Mouse (Mus musculus): Measurements from ENCODE around the gene Ptprcap. TPM values are rescaled to one million over a fixed set of nuclear protein-coding genes. Genes with fewer than 3 reads are reported as not detected.

The Ptprcap gene
- polyA plus RNA-seq, 1 experiment, result 169 TPM

- TF ChIP-seq POLR2A (IDR thresholded peaks at IDR 0.05; ENCODE audit: low read depth, low read length) (no peak), CTCF (IDR thresholded peaks at IDR 0.05; ENCODE audit: extremely low read depth, insufficient read length, insufficient replicate concordance, low read depth, low read length) (no peak)
- H3K4me1 ChIP-seq (ENCODE audit: control insufficient read depth, insufficient read depth, insufficient read length, low read length), result peaks cover 5% of the 10 kb centered on the region
- 73% methylated on average over 16 of the region's 16 CpGs for WGBS
- H3K4me3 ChIP-seq (ENCODE audit: low read depth, low read length), result no peak overlapping the region
- H3K36me3 ChIP-seq (ENCODE audit: control insufficient read depth, insufficient read depth, low read length), result peaks cover under 1% of the 10 kb centered on the region
- peak overlapping the region; percentile 1; the same call in 1 of the 2 replicates for H3K27ac ChIP-seq (ENCODE audit: insufficient read depth, low read depth, low read length)
- no peaks in the 10 kb centered on the region for H3K27me3 ChIP-seq (ENCODE audit: control insufficient read depth, insufficient read depth, low read length)
Measured at GRCm38 (mm10) chr19:4144550-4145498, 8.6 kb upstream of the Ptprcap start.

- Histone ChIP-seq H3K4me3 (ENCODE audit: low read depth, low read length) (no peak overlapping the region), H3K27ac (ENCODE audit: insufficient read depth, low read depth, low read length) (no peak overlapping the region), H3K36me3 (ENCODE audit: control insufficient read depth, insufficient read depth, low read length) (peaks cover 12% of the 10 kb centered on the region), H3K4me1 (ENCODE audit: control insufficient read depth, insufficient read depth, insufficient read length, low read length) (peaks cover 12% of the 10 kb centered on the region), H3K27me3 (ENCODE audit: control insufficient read depth, insufficient read depth, low read length) (no peaks in the 10 kb centered on the region)
- TF ChIP-seq POLR2A (IDR thresholded peaks at IDR 0.05; ENCODE audit: low read depth, low read length) (no peak), CTCF (IDR thresholded peaks at IDR 0.05; ENCODE audit: extremely low read depth, insufficient read length, insufficient replicate concordance, low read depth, low read length) (no peak)
- 94% methylated on average over 5 of the region's 5 CpGs for WGBS
Measured at GRCm38 (mm10) chr19:4145936-4146335, 7.5 kb upstream of the Ptprcap start.

GRCm38 (mm10) chr19:4146366-4147021 is 6.9 kb upstream of the Ptprcap start:
- peak overlapping the region; percentile 2; the same call in 1 of the 2 replicates for H3K27ac ChIP-seq (ENCODE audit: insufficient read depth, low read depth, low read length)
- no peaks in the 10 kb centered on the region for H3K27me3 ChIP-seq (ENCODE audit: control insufficient read depth, insufficient read depth, low read length)
- H3K36me3 ChIP-seq (ENCODE audit: control insufficient read depth, insufficient read depth, low read length), result peaks cover 18% of the 10 kb centered on the region
- 86% methylated on average over 12 of the region's 12 CpGs for WGBS
- no peak overlapping the region for H3K4me3 ChIP-seq (ENCODE audit: low read depth, low read length)
- no peak for TF ChIP-seq POLR2A (IDR thresholded peaks at IDR 0.05; ENCODE audit: low read depth, low read length)
- TF ChIP-seq CTCF (IDR thresholded peaks at IDR 0.05; ENCODE audit: extremely low read depth, insufficient read length, insufficient replicate concordance, low read depth, low read length), result no peak
- H3K4me1 ChIP-seq (ENCODE audit: control insufficient read depth, insufficient read depth, insufficient read length, low read length), result peaks cover 12% of the 10 kb centered on the region

DNA sequence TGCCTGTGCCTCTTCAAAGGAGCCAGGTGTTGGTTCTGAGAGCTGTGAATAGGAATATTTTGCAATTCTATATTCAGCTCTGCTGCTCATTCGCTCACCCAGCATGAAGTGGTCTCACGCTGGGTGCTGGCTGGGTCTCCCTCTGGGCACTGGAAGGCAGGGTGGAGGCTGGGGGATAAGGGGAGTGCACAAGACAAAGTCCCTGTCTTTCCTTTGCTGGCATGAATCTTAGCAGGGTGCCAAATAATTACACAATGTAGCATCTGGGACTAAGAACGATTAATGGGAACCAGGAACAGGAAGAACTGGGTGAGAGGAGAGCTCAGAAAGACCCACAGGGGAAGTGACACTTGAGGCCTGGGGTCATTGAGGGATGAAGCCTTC is 6.4 kb upstream of the Ptprcap start:
- TF ChIP-seq POLR2A (IDR thresholded peaks at IDR 0.05; ENCODE audit: low read depth, low read length) (no peak), CTCF (IDR thresholded peaks at IDR 0.05; ENCODE audit: extremely low read depth, insufficient read length, insufficient replicate concordance, low read depth, low read length) (no peak)
- peaks cover 22% of the 10 kb centered on the region for H3K36me3 ChIP-seq (ENCODE audit: control insufficient read depth, insufficient read depth, low read length)
- H3K4me1 ChIP-seq (ENCODE audit: control insufficient read depth, insufficient read depth, insufficient read length, low read length), result peaks cover 12% of the 10 kb centered on the region
- H3K27me3 ChIP-seq (ENCODE audit: control insufficient read depth, insufficient read depth, low read length), result no peaks in the 10 kb centered on the region
- WGBS, result 77% methylated on average over 3 of the region's 3 CpGs
- H3K4me3 ChIP-seq (ENCODE audit: low read depth, low read length), result no peak overlapping the region
- peak overlapping the region; percentile 2; the same call in 1 of the 2 replicates for H3K27ac ChIP-seq (ENCODE audit: insufficient read depth, low read depth, low read length)

DNA sequence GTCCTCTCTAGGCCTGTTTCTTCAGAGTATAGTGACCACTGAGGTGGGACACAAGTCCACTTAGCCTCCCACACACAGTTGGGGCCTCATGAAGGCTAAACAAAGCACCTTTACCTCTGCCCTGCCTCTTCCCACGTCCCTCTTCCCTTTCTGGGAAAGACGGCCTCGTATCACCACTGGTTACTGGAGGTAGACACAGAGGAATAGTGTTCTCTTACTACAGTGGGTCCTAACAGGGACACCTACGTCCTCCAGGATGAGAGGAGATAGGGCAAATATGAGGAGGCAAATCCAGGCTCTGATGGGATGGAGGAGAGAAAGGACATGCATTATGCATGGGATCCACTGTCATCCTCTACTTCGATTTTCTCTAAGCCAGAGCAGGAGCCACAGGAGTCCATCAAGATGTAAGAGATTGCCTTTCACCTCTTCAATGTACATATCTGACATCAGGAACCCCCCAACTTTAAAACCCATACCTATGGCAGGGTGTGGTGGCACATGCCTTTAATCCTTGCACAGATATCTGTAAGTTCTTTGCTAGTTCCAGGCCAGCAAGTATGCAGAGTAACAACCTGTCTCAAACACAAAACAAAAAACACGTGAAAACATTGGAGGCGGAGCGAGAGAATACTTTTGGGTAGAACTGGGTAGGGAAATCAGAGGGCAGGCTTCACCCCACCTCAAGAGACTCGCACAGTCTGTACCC is 5.5 kb upstream of the Ptprcap start:
- Histone ChIP-seq H3K4me1 (ENCODE audit: control insufficient read depth, insufficient read depth, insufficient read length, low read length) (peaks cover 12% of the 10 kb centered on the region), H3K4me3 (ENCODE audit: low read depth, low read length) (peak overlapping the region; percentile 94), H3K27me3 (ENCODE audit: control insufficient read depth, insufficient read depth, low read length) (no peaks in the 10 kb centered on the region), H3K27ac (ENCODE audit: insufficient read depth, low read depth, low read length) (no peak overlapping the region), H3K36me3 (ENCODE audit: control insufficient read depth, insufficient read depth, low read length) (peaks cover 31% of the 10 kb centered on the region)
- no peak for TF ChIP-seq CTCF (IDR thresholded peaks at IDR 0.05; ENCODE audit: extremely low read depth, insufficient read length, insufficient replicate concordance, low read depth, low read length)
- no peak for TF ChIP-seq POLR2A (IDR thresholded peaks at IDR 0.05; ENCODE audit: low read depth, low read length)
- 40% methylated on average over 9 of the region's 9 CpGs for WGBS

GRCm38 (mm10) chr19:4148491-4148806 is 5.0 kb upstream of the Ptprcap start, which contains the start of gene Coro1b:
Gene Coro1b (plus strand): TSS chr19:4148619.
- Histone ChIP-seq H3K4me1 (ENCODE audit: control insufficient read depth, insufficient read depth, insufficient read length, low read length) (peaks cover 12% of the 10 kb centered on the region), H3K27ac (ENCODE audit: insufficient read depth, low read depth, low read length) (peak within 1 kb of the TSS; percentile 86), H3K27me3 (ENCODE audit: control insufficient read depth, insufficient read depth, low read length) (no peaks in the 10 kb centered on the region), H3K4me3 (ENCODE audit: low read depth, low read length) (peak within 1 kb of the TSS; percentile 94), H3K36me3 (ENCODE audit: control insufficient read depth, insufficient read depth, low read length) (peaks cover 36% of the 10 kb centered on the region)
- under 1% methylated on average over 33 of the region's 33 CpGs for WGBS
- no peak for TF ChIP-seq CTCF (IDR thresholded peaks at IDR 0.05; ENCODE audit: extremely low read depth, insufficient read length, insufficient replicate concordance, low read depth, low read length)
- peak; percentile 98 for TF ChIP-seq POLR2A (IDR thresholded peaks at IDR 0.05; ENCODE audit: low read depth, low read length)

Data from small intestine, adult 2 months (tissue).